Mouse (Mus musculus): ENCODE data around the gene Gga3.

GRCm38 (mm10) chr11:115643265-115643664 is 39.4 kb upstream of the Gga3 start:
- no peak for TF ChIP-seq CTCF (IDR thresholded peaks at IDR 0.05; ENCODE audit: low read depth, low read length)
- no peak for TF ChIP-seq POLR2AphosphoS5 (IDR thresholded peaks at IDR 0.05; ENCODE audit: insufficient replicate concordance, low read depth, low read length)

Measured in G1E (cell line).